Mouse (Mus musculus) heart, postnatal 14 days (tissue): ENCODE measurements around the gene Adgra1. TPM values are rescaled to one million over a fixed set of nuclear protein-coding genes. Genes with fewer than 3 reads are reported as not detected.

ENCODE experiments used
- DNase-seq, 2 experiments: peaks; one replicate each; pipeline ENCODE4 v3.0.0; 2021 to 2022
- intact Hi-C: fragments of 180-260 bp; cut with DNase I; formaldehyde crosslinking; loops from one replicate; pipeline ENCODE4 v1.15.1; 2025
- long read RNA-seq, 2 experiments: library from polyadenylated mRNA; stranded (forward); transcript quantifications; one replicate each; pipeline ENCODE4 v2.0.0; 2021
- total RNA-seq, 2 experiments: library from RNA; stranded (reverse); gene quantifications; 2 replicates each; pipeline ENCODE4 v1.2.3; 2021

Gene Adgra1
- not detected for total RNA-seq
- long read RNA-seq, experiment 1 = 0 reads
- long read RNA-seq, experiment 2 = 0 reads

GRCm38 (mm10) chr7:139834036-139834435, at the start of gene Adgra1:
Gene Adgra1 (plus strand): TSS chr7:139834174.
- peak; percentile 65 to 67 for DNase-seq
- intact Hi-C loops = no loop called here

GRCm38 (mm10) chr7:139787382-139787781, 46.6 kb upstream of the Adgra1 start:
- intact Hi-C loops = no loop called here
- no peak for DNase-seq

- intact Hi-C loops = no loop called here
- DNase-seq = no peak
Observed at GRCm38 (mm10) chr7:139788927-139789326, 45.0 kb upstream of the Adgra1 start.

GRCm38 (mm10) chr7:139789718-139790117, 44.3 kb upstream of the Adgra1 start:
- intact Hi-C loops = no loop called here
- DNase-seq = no peak

- DNase-seq = no peak
- intact Hi-C loops = no loop called here
Observed at GRCm38 (mm10) chr7:139791601-139792000, 42.4 kb upstream of the Adgra1 start.

GRCm38 (mm10) chr7:139795004-139795605, 38.9 kb upstream of the Adgra1 start:
- DNase-seq = no peak
- intact Hi-C loops = no loop called here

- intact Hi-C loops = no loop called here
Observed at GRCm38 (mm10) chr7:139797186-139798109, 36.5 kb upstream of the Adgra1 start.

GRCm38 (mm10) chr7:139806175-139806601, 27.8 kb upstream of the Adgra1 start:
- intact Hi-C loops = no loop called here
- DNase-seq = no peak

More at GRCm38 (mm10) chr7:139797186-139798109, 36.5 kb upstream of the Adgra1 start:
- DNase-seq = no peak

GRCm38 (mm10) chr7:139810036-139810435, 23.9 kb upstream of the Adgra1 start:
- intact Hi-C loops = no loop called here

GRCm38 (mm10) chr7:139811706-139812105, 22.3 kb upstream of the Adgra1 start:
- intact Hi-C loops = no loop called here
- no peak for DNase-seq

More at GRCm38 (mm10) chr7:139810036-139810435, 23.9 kb upstream of the Adgra1 start:
- DNase-seq = no peak

- intact Hi-C loops = no loop called here
- DNase-seq = no peak
Observed at GRCm38 (mm10) chr7:139813577-139814207, 20.3 kb upstream of the Adgra1 start.

- intact Hi-C loops = no loop called here
- peak; percentile 5 to 10 for DNase-seq
Observed at GRCm38 (mm10) chr7:139822301-139823010, 11.5 kb upstream of the Adgra1 start.

- intact Hi-C loops = no loop called here
- DNase-seq = peak; percentile 20 to 34
Observed at GRCm38 (mm10) chr7:139827687-139828086, 6.3 kb upstream of the Adgra1 start.

- DNase-seq = no peak
- intact Hi-C loops = no loop called here
Observed at GRCm38 (mm10) chr7:139833532-139833931, 442 bp upstream of the Adgra1 start.

- intact Hi-C loops = no loop called here
Observed at GRCm38 (mm10) chr7:139835140-139836131, 1.5 kb downstream of the Adgra1 start.

GRCm38 (mm10) chr7:139840443-139841168, 6.6 kb downstream of the Adgra1 start:
- intact Hi-C loops = no loop called here
- DNase-seq = no peak

More at GRCm38 (mm10) chr7:139835140-139836131, 1.5 kb downstream of the Adgra1 start:
- DNase-seq = no peak

- intact Hi-C loops = no loop called here
Observed at GRCm38 (mm10) chr7:139842397-139842796, 8.4 kb downstream of the Adgra1 start.

GRCm38 (mm10) chr7:139843140-139843539, 9.2 kb downstream of the Adgra1 start:
- no peak for DNase-seq
- intact Hi-C loops = no loop called here

More at GRCm38 (mm10) chr7:139842397-139842796, 8.4 kb downstream of the Adgra1 start:
- no peak for DNase-seq
